Mouse (Mus musculus): ENCODE measurements around the gene Alppl2. TPM values are rescaled to one million over a fixed set of nuclear protein-coding genes. Genes with fewer than 3 reads are reported as not detected.

Alppl2 gene
- polyA plus RNA-seq, 1 experiment from 2014 or later = not detected

GRCm38 (mm10) chr1:87041119-87041518, 48.6 kb downstream of the Alppl2 start:
- no peaks in the 10 kb centered on the region for H3K9me3 ChIP-seq
- H3K27me3 ChIP-seq (replicated peaks) = no peaks in the 10 kb centered on the region
- H3K9ac ChIP-seq = no peak overlapping the region
- H3K27ac ChIP-seq = no peak overlapping the region
- no peak overlapping the region for H3K4me2 ChIP-seq
- no peak; the same call in 1 of the 2 replicates for ATAC-seq (replicated peaks)
- H3K4me1 ChIP-seq = peaks cover 4% of the 10 kb centered on the region; the same call in 1 of the 2 replicates
- H3K36me3 ChIP-seq (replicated peaks) = no peaks in the 10 kb centered on the region
- 37% methylated on average over 3 of the region's 3 CpGs for WGBS
- H3K4me3 ChIP-seq = no peak overlapping the region

DNA sequence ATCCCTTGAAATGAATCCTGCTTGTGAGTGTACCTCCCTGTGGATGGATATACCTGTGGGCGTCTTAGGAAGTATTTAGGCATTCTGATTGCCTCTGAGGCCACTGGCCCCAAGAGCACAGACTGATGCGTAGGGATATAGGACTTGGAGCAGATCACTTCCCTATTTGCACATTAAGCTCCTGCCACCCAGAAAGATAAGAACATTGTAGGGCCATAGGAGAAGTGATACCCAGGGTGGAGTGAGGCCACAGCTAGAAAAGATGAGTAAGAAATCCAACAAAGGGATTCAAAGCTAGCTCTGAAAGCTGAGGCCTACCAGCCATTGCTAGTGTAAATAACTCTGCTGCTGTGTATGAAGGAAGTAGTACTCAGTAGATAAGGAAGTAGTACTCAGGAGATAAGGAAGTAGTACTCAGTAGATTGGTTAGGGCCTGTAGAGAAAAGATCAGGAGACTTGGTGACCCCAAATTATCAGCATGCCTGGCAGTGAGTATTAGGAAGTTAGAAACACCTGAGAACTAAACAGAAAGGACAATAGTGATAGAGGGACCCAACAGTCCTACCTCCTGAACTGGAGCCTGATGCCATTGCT, 51.2 kb downstream of the Alppl2 start:
- Histone ChIP-seq H3K4me1 (peaks cover 13% of the 10 kb centered on the region), H3K27ac (no peak overlapping the region), H3K4me2 (no peak overlapping the region), H3K9ac (no peak overlapping the region), H3K4me3 (no peak overlapping the region), H3K9me3 (no peaks in the 10 kb centered on the region), H3K27me3 (replicated peaks) (no peaks in the 10 kb centered on the region), H3K36me3 (replicated peaks) (no peaks in the 10 kb centered on the region)
- 96% methylated on average over 2 of the region's 2 CpGs for WGBS
- ATAC-seq (replicated peaks) = no peak

Other genes with a start within 250 kb of the Alppl2 start
- gene Alpi, start 11.7 kb upstream of the Alppl2 start, polyA plus RNA-seq (2015; fragmentation: Nextera tagmentation; extraction: Ambion mirVana) = 0.09 TPM in 1 of 2 replicates, not detected in the other
- gene Akp3, start 35.0 kb upstream of the Alppl2 start, polyA plus RNA-seq (2015; fragmentation: Nextera tagmentation; extraction: Ambion mirVana) = not detected in 2 replicates
- 22.3 and 23.3 TPM in 2 replicates for gene Ecel1, start 66.6 kb upstream of the Alppl2 start, polyA plus RNA-seq (2015; fragmentation: Nextera tagmentation; extraction: Ambion mirVana)
- 0.13 TPM in 1 of 2 replicates, not detected in the other for gene Prss56, start 93.4 kb upstream of the Alppl2 start, polyA plus RNA-seq (2015; fragmentation: Nextera tagmentation; extraction: Ambion mirVana)
- gene Chrnd, start 100.7 kb upstream of the Alppl2 start, polyA plus RNA-seq (2015; fragmentation: Nextera tagmentation; extraction: Ambion mirVana) = not detected in 2 replicates
- not detected in 2 replicates for gene Chrng, start 114.7 kb upstream of the Alppl2 start, polyA plus RNA-seq (2015; fragmentation: Nextera tagmentation; extraction: Ambion mirVana)
- 91.7 and 95.4 TPM in 2 replicates for gene Eif4e2, start 124.0 kb upstream of the Alppl2 start, polyA plus RNA-seq (2015; fragmentation: Nextera tagmentation; extraction: Ambion mirVana)
- 0.58 and 1.2 TPM in 2 replicates for gene Efhd1, start 174.4 kb upstream of the Alppl2 start, polyA plus RNA-seq (2015; fragmentation: Nextera tagmentation; extraction: Ambion mirVana)
- 65.9 and 72.9 TPM in 2 replicates for gene Gigyf2, start 237.1 kb upstream of the Alppl2 start, polyA plus RNA-seq (2015; fragmentation: Nextera tagmentation; extraction: Ambion mirVana)